ENCODE assay signal across 9 mouse cellular contexts in the genomic region with DNA sequence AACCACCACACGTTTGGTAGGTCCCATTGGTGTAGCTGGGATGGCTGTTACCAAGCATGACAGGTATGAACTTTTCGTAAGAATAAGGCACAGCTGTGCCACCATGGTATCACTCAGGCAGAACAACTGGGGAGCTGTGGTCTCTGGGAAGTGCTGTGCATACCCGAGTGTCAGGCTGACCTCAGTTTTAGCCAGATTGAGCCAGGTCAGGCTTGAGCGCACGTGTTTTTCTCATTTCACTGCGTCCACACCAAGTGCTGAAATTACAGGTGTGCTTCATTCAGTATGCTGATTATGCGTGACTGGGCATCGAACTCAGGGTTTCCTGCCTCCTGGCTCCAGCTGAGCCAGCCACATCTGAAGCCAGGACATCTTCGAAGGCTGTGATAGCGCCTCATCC.
"Had no signal": no experiment of that assay in that cellular context is flagged by ENCODE, and none has a peak within 500 bp of the region (broad histone marks: within the 10 kb centered on the region; RNA-seq: fewer than 3 reads in every experiment).

No protein-coding gene starts in this region.

- DNase-seq: left cerebral cortex, postnatal 4 days; lung, adult 2 months; lung, postnatal 36 days; thymus, adult 18-20 months; thymus, postnatal 25 days had no signal

- H3K27me3 ChIP-seq: intestine, embryonic 15.5 days; limb, embryonic 13.5 days; midbrain, embryonic 13.5 days; stomach, embryonic 15.5 days had no signal
